Mouse (Mus musculus) E14TG2a.4 (cell line): ENCODE results near the gene Commd7.
A peak's percentile ranks its signal among the peaks of the same experiment; 100 is the strongest.

ENCODE experiments used
- H3K27me3 ChIP-seq: 2 replicates; pipeline ENCODE4 v1.6.1; 2014; ENCODE audit warnings: low read length, control low read depth; ENCODE audit not compliant: insufficient read depth
- H3K36me3 ChIP-seq: 2 replicates; pipeline ENCODE4 v1.6.1; 2014; ENCODE audit warnings: low read length, control low read depth; ENCODE audit not compliant: insufficient read depth
- H3K4me1 ChIP-seq: replicated peaks from 2 replicates; pipeline ENCODE4 v1.6.1; 2014; ENCODE audit warnings: low read depth, low read length, control low read depth
- H3K4me3 ChIP-seq: replicated peaks from 2 replicates; pipeline ENCODE4 v1.5.1; 2014; ENCODE audit warnings: mild to moderate bottlenecking, low read length
- H3K9me3 ChIP-seq: 2 replicates; pipeline ENCODE4 v1.6.1; 2014; ENCODE audit warnings: low read length, control low read depth
- CTCF ChIP-seq: conservative IDR thresholded peaks from 2 replicates; pipeline ENCODE4 v1.5.1; 2014; ENCODE audit warnings: low read length
- NANOG ChIP-seq: IDR thresholded peaks from 2 replicates; pipeline ENCODE4 v1.6.1; 2014; ENCODE audit warnings: borderline replicate concordance, low read length, mixed read lengths
- POU5F1 ChIP-seq: IDR thresholded peaks from 2 replicates; pipeline ENCODE4 v1.6.1; 2014; ENCODE audit warnings: low read length, borderline replicate concordance

Gene Commd7

DNA sequence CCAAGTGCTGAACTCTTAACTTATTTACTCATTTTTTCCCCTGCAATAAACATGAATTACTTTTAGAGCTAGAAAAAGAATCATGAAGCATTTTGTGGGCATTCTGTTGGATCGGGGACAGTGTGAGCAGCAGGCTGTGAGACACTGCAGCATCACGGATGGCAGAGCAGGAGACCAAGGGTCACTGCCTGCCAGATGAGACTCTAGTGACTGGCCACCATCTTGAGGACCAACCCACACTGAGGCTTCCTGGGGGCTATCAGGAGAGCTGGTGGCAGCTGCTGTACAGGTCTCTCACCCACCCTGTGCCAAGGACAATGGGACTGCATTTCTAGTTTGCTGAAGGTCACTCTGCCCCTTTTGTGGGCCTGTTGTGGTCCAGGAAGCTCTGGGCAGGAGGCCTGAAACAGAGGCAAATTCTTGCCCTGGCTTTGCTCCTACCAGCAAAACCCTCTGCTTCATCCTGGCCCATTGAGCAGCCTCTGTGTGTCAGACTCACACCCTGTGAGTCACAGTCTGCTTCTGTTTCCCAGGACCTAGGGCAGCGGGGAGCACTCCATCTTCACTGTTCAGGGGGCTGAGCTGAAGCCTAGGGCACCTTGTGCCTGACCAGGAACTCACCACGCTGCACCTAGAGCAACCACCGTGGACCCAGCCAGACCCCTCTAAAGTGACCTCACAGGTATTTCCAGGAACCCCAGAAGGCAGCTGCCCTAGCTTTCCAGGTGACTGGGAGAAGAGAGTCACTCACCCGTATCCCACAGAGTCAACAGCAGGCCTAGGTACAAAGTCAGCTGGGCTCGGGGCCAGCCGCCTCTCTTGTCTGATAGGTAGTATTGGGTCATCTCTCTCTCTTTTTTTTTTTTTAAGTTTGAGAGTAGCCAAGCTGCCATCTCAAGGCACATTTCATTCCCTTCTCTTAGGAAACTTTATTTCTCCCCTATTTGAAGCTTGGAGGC lies 40.2 kb downstream of the Commd7 start:
- H3K4me1 ChIP-seq: peaks cover 51% of the 10 kb centered on the region
- TF ChIP-seq NANOG (no peak), CTCF (no peak), POU5F1 (no peak)
- H3K9me3 ChIP-seq: no peaks in the 10 kb centered on the region
- H3K4me3 ChIP-seq: peak overlapping the region; percentile 52
- no peaks in the 10 kb centered on the region for H3K27me3 ChIP-seq
- H3K36me3 ChIP-seq: no peaks in the 10 kb centered on the region

DNA sequence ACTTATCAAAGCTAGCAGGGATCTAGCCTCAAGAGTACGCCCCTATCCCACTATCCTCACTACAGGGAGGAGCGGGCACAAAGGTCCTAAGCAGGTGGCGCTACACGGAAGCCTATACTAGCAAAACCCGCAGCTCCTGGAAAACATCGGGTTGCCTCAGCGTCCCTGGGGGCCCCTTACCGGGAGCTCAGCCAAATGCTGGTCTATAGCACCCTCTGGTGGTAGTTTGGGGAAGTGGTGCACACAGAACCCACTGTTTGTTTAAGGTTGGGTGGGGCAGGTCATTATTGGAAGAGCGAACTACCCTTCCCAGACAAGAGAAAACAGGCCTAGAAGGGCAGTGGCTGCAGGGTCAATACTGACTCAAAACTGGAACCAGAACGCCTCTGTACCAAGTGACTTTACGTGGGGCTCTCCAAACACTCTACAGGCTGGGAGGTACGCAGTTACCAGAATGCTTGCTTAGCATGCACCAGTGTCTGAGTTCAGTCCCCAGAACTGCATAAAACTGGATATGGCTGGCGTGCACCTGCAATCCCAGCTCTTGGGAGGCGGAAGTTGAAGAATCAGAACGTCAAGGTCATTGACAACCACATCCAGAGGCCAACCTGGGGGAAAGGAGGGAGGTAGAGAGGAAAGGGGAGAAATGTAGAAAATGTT lies 45.9 kb downstream of the Commd7 start:
- TF ChIP-seq CTCF: peak; percentile 98
- no peak for TF ChIP-seq NANOG
- H3K4me1 ChIP-seq: peaks cover 51% of the 10 kb centered on the region
- H3K4me3 ChIP-seq: peak overlapping the region; percentile 53
- H3K27me3 ChIP-seq: no peaks in the 10 kb centered on the region
- no peaks in the 10 kb centered on the region for H3K36me3 ChIP-seq
- H3K9me3 ChIP-seq: no peaks in the 10 kb centered on the region

DNA sequence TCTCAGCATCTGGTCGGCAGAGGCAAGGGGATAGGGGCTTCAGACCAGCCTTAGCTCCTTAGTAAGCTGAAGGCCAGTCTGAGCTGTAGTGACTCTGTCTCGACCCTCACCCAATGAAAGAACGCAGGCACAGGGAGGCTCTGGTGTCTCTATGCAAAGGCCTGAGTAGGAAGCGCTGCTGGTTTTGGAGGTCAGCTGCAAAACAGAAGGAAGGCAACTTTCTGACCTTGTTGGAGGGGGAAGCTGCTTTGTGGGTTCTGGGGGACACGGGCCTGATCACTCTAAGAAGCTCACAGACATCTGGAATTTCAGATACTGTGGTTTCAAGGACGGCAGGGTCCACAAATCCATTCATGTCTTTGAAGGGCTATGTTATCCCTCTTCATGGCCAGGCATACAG lies 46.6 kb downstream of the Commd7 start:
- peaks cover 56% of the 10 kb centered on the region for H3K4me1 ChIP-seq
- H3K4me3 ChIP-seq: peak overlapping the region; percentile 53
- no peaks in the 10 kb centered on the region for H3K9me3 ChIP-seq
- H3K27me3 ChIP-seq: no peaks in the 10 kb centered on the region
- TF ChIP-seq CTCF: no peak
- TF ChIP-seq POU5F1: no peak
- H3K36me3 ChIP-seq: no peaks in the 10 kb centered on the region

DNA sequence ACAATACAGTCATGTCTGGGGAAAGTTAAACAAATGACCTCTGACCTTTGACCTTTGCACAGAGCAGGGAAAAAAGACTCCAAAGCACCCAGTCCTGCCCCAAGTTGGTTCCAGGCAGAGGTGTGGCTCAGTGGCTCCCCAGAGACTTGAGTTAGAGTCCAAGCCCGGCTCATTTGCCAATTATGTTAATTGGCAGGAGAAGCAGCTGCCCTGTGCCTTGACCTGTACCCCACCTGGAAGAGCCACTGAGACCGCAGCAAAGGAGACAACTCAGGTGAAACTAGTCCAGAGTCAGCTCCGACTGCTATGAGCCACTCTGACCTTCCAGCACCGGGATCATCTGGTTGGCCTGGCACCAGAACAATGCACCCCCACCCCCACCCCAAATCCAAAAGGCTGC lies 48.2 kb downstream of the Commd7 start:
- Histone ChIP-seq H3K27me3 (no peaks in the 10 kb centered on the region), H3K36me3 (no peaks in the 10 kb centered on the region), H3K4me3 (peak overlapping the region; percentile 35; the same call in 1 of the 2 replicates), H3K9me3 (no peaks in the 10 kb centered on the region), H3K4me1 (peaks cover 72% of the 10 kb centered on the region)
- no peak for TF ChIP-seq NANOG
- 0 out of 2 replicates have a peak, but pooled peaks have one; percentile 34 for TF ChIP-seq POU5F1

DNA sequence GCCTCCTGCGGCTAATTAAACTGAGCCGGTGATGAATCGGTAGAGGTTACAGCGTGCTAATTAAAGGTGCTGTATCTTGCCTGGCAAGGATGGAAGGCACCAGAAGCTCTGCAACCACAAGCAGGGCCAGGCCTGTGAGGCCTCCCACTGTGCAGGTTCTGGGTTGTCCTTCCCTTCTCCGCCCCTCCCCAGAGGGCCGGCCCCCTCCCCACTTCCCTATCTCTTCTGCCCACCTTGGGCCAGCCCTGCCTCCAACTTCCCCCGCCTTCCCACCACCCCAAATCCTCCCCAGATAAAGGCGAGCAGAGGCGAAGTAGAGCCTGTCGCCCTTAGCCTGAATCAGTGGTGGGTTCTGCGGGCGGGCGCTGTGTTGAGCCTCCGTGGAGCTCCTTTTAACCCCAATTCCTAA lies 48.9 kb downstream of the Commd7 start:
- no peaks in the 10 kb centered on the region for H3K36me3 ChIP-seq
- H3K4me3 ChIP-seq: no peak overlapping the region
- no peaks in the 10 kb centered on the region for H3K9me3 ChIP-seq
- H3K4me1 ChIP-seq: peaks cover 78% of the 10 kb centered on the region
- TF ChIP-seq CTCF (no peak), NANOG (no peak), POU5F1 (no peak)
- no peaks in the 10 kb centered on the region for H3K27me3 ChIP-seq

DNA sequence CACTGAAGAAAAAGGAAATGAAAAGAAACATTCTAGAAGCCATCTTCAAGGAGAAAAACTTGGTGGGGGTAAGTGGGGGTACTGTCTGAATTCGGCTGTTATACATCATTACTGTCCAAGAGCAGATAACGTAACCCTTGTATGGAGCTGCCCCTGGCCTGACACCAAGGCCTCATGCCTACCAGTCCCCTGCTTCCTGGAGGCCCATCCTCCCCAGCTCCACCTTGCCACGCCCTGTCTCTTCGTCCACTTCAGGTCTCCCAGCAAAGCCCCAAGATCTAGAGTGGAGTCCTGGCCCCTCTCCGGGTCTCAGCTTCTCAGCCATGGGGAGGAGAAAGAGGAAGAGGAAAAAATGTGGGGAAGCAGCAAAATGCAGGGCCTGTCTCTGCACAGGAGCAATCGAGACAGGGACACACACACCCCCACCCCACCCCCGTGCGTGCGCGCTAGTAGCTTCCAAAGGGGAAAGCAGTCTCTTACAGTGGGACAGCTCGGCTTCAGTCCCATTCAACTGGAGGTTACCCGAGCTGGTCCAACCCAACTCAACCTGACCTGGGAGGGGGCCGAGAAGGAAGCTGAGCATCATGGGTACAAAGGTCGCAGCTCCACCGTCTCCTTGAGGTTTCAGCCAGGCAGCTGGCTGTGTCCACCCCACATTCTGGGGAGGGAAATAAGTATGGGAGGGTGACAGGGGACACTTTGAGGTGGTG lies 49.5 kb downstream of the Commd7 start:
- Histone ChIP-seq H3K4me1 (peaks cover 83% of the 10 kb centered on the region), H3K4me3 (no peak overlapping the region), H3K9me3 (no peaks in the 10 kb centered on the region), H3K36me3 (no peaks in the 10 kb centered on the region), H3K27me3 (no peaks in the 10 kb centered on the region)
- no peak for TF ChIP-seq NANOG
- TF ChIP-seq CTCF: no peak
- no peak for TF ChIP-seq POU5F1

DNA sequence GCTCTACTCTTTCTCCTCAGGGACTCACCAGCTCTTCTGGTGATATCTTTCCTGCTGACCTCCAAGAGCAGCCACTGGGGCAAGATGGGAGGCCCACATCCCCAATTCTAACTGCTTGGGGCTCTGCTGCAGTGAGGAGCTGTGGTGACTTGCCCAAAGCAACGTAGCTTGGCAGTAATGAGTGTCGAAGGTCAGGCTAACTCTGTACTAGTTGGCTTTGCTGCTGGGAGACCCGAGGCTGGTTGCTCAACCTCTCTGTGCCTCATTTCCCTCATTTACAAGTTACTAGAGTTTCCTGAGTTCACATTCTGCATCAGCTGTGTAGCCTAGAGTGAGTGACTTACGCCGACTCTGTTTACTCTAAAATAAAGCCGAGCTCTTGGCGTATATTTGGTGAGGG lies 51.2 kb downstream of the Commd7 start:
- Histone ChIP-seq H3K4me3 (no peak overlapping the region), H3K27me3 (no peaks in the 10 kb centered on the region), H3K36me3 (no peaks in the 10 kb centered on the region), H3K9me3 (no peaks in the 10 kb centered on the region), H3K4me1 (peaks cover 89% of the 10 kb centered on the region)
- TF ChIP-seq NANOG: no peak
- TF ChIP-seq POU5F1: no peak
- no peak for TF ChIP-seq CTCF

DNA sequence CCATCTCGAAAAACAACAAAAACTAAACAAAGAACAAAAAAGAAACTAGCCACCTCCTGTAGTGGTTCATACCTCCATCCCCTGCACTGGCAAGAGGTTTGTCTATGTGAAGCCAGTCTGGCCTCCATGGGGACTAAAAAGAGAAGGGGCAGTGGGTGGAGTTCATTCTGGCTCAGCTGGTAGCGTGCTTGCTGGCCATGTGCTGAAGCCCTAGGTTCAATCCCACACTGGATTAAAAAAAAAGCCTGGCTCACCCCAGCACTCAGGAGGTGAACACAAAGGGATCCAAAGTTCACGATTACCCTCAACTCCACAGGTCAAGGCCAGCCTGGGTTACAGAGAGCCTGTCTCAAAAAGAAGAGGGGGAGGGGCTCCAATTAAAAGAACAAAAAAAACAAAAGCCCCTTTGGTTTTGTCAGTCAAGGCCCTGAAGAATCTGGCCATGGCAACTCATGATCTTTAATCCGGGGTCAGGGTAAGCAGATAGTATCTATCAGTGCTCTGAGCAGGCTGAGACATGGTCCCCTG lies 52.1 kb downstream of the Commd7 start:
- Histone ChIP-seq H3K36me3 (no peaks in the 10 kb centered on the region), H3K27me3 (no peaks in the 10 kb centered on the region), H3K4me1 (peaks cover 88% of the 10 kb centered on the region), H3K4me3 (no peak overlapping the region), H3K9me3 (no peaks in the 10 kb centered on the region)
- no peak for TF ChIP-seq POU5F1
- no peak for TF ChIP-seq CTCF
- TF ChIP-seq NANOG: peak; percentile 48; the same call in 1 of the 2 replicates
